Mouse (Mus musculus) liver, embryonic 14.5 days (tissue): ENCODE data around the gene Slc24a4.

ENCODE experiments used
- CTCF ChIP-seq: IDR thresholded peaks from 2 replicates; pipeline ENCODE4 v1.5.1; 2016; ENCODE audit warnings: antibody characterized with exemption, low read depth, control low read depth
- EP300 ChIP-seq: IDR thresholded peaks from 2 replicates; pipeline ENCODE4 v1.6.1; 2016; ENCODE audit warnings: antibody characterized with exemption, low read depth

- no peak for TF ChIP-seq CTCF
- TF ChIP-seq EP300: no peak
Observed at GRCm38 (mm10) chr12:102296361-102296760, 167.8 kb downstream of the Slc24a4 start.
